Mouse (Mus musculus) forebrain, embryonic 15.5 days (tissue): Measurements from ENCODE around the gene Eva1c. TPM values are rescaled to one million over a fixed set of nuclear protein-coding genes. Genes with fewer than 3 reads are reported as not detected.
A peak's percentile ranks its signal among the peaks of the same experiment; 100 is the strongest.

Source experiments
- ATAC-seq: fragments of 200-750 bp; cut with Nextera tagmentation; replicated peaks from 2 replicates; pipeline ENCODE4 v1.8.0; 2017; ENCODE audit warnings: mild to moderate bottlenecking, moderate TSS enrichment, moderate library complexity
- H3K27ac ChIP-seq: fragments of 300-500 bp; sonication (generic); replicated peaks from 2 replicates; pipeline ENCODE4 v1.5.1; 2015; ENCODE audit warnings: mild to moderate bottlenecking, inconsistent platforms
- H3K27me3 ChIP-seq: fragments of 300-500 bp; sonication (generic); 2 replicates; pipeline ENCODE4 v1.6.1; 2015; ENCODE audit warnings: inconsistent platforms
- H3K36me3 ChIP-seq: fragments of 300-500 bp; sonication (generic); 2 replicates; pipeline ENCODE4 v1.6.1; 2015; ENCODE audit warnings: mild to moderate bottlenecking, inconsistent platforms
- H3K4me1 ChIP-seq: fragments of 300-500 bp; sonication (generic); 2 replicates; pipeline ENCODE4 v1.6.1; 2015; ENCODE audit warnings: inconsistent platforms
- H3K4me2 ChIP-seq: fragments of 300-500 bp; sonication (generic); replicated peaks from 2 replicates; pipeline ENCODE4 v1.6.1; 2015; ENCODE audit warnings: mild to moderate bottlenecking, inconsistent platforms
- H3K4me3 ChIP-seq: fragments of 300-500 bp; sonication (generic); 2 replicates; pipeline ENCODE4 v1.5.1; 2015; ENCODE audit warnings: mild to moderate bottlenecking, inconsistent platforms
- H3K9ac ChIP-seq: fragments of 300-500 bp; sonication (generic); replicated peaks from 2 replicates; pipeline ENCODE4 v1.6.1; 2015; ENCODE audit warnings: mild to moderate bottlenecking, inconsistent platforms
- H3K9me3 ChIP-seq: fragments of 300-500 bp; sonication (generic); 2 replicates; pipeline ENCODE4 v1.6.1; 2016; ENCODE audit warnings: inconsistent platforms
- WGBS: fragments of 180-500 bp; shearing (Covaris S2); methylation state at CpG from one replicate; pipeline ENCODE4 v1.1.7; 2015; ENCODE audit warnings: mixed read lengths; 5-methylcytosine and 5-hydroxymethylcytosine counted together
- polyA plus RNA-seq: library from polyadenylated mRNA; unstranded; fragments of >200 nt; fragmentation: Nextera tagmentation; extraction: Ambion mirVana; gene quantifications from 2 replicates; pipeline ENCODE4 v1.2.1, GENCODE M21; 2015

The Eva1c gene
- polyA plus RNA-seq, 1 experiment from 2014 or later, result 6.5 TPM

DNA sequence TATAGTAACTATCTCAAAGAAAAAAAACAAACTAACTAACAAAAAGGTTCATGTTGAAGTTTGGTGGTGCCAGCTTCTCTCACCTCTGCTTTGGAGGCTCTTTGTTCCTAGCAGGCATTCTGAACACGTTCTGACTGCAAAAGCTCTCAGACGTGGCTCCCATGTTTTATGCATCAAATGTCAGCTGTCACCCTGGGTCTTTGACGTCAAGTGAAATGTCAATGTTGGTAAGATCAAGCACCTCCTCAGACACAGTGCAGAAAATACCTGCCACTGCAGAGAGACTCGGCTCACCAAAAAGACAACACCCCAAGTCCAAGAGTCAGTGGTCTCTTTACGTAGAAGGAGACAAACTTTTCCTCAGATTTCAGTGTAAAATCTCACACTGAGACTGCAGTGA is 48.0 kb downstream of the Eva1c start:
- no peak overlapping the region for H3K4me3 ChIP-seq

GRCm38 (mm10) chr16:90878135-90878860 is 51.8 kb downstream of the Eva1c start:
- no peak overlapping the region for H3K4me2 ChIP-seq
- no peak for ATAC-seq
- no peak overlapping the region for H3K9ac ChIP-seq
- no peaks in the 10 kb centered on the region for H3K27me3 ChIP-seq
- no peaks in the 10 kb centered on the region for H3K9me3 ChIP-seq
- no peaks in the 10 kb centered on the region for H3K36me3 ChIP-seq
- peaks cover 12% of the 10 kb centered on the region for H3K4me1 ChIP-seq
- no peak overlapping the region for H3K4me3 ChIP-seq
- WGBS, result 91% methylated on average over 3 of the region's 3 CpGs
- H3K27ac ChIP-seq, result no peak overlapping the region

More for the DNA sequence above, 48.0 kb downstream of the Eva1c start:
- Histone ChIP-seq H3K4me2 (no peak overlapping the region), H3K27me3 (no peaks in the 10 kb centered on the region), H3K27ac (no peak overlapping the region), H3K9me3 (no peaks in the 10 kb centered on the region), H3K9ac (no peak overlapping the region), H3K4me1 (no peaks in the 10 kb centered on the region), H3K36me3 (no peaks in the 10 kb centered on the region)
- 63% methylated on average over 5 of the region's 5 CpGs for WGBS
- no peak for ATAC-seq

DNA sequence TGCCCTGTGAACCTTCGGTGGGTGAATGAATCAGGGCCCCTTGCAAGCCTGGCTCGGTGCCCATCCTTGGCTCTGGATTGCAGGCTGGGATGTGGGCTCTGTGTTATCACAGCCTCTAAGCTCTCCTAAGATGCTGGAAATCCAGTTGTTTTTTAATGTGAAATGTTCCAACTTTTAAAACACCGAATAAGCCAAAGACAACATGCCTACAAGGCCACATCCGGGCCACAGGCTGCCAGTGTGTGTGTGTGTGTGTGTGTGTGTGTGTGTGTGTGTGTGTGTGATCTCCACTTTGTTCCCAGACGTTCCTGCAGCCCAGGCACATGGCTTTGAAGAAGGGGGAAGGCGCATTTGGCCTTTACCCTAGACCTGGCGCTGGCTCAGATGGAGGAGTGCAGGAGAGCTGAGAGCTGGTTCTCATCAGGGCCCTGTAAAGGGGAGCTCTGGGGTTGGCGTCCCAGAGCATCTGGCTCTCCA is 56.0 kb downstream of the Eva1c start:
- Histone ChIP-seq H3K27ac (no peak overlapping the region), H3K36me3 (no peaks in the 10 kb centered on the region), H3K4me3 (no peak overlapping the region), H3K4me2 (no peak overlapping the region), H3K27me3 (no peaks in the 10 kb centered on the region), H3K9ac (no peak overlapping the region), H3K4me1 (peaks cover 25% of the 10 kb centered on the region), H3K9me3 (no peaks in the 10 kb centered on the region)
- 54% methylated on average over 8 of the region's 8 CpGs for WGBS
- peak; percentile 53; the same call in 1 of the 2 replicates for ATAC-seq

- Histone ChIP-seq H3K9ac (no peak overlapping the region), H3K9me3 (no peaks in the 10 kb centered on the region), H3K27ac (no peak overlapping the region), H3K4me1 (peaks cover 25% of the 10 kb centered on the region), H3K4me3 (no peak overlapping the region), H3K4me2 (no peak overlapping the region), H3K36me3 (no peaks in the 10 kb centered on the region), H3K27me3 (no peaks in the 10 kb centered on the region)
- no peak for ATAC-seq
- 69% methylated on average over 2 of the region's 2 CpGs for WGBS
Observed at GRCm38 (mm10) chr16:90885351-90885750, 58.8 kb downstream of the Eva1c start.

GRCm38 (mm10) chr16:90885781-90886565 is 59.5 kb downstream of the Eva1c start:
- Histone ChIP-seq H3K36me3 (no peaks in the 10 kb centered on the region), H3K27ac (no peak overlapping the region), H3K27me3 (no peaks in the 10 kb centered on the region), H3K4me2 (no peak overlapping the region), H3K4me3 (no peak overlapping the region), H3K4me1 (peaks cover 25% of the 10 kb centered on the region), H3K9me3 (no peaks in the 10 kb centered on the region), H3K9ac (no peak overlapping the region)
- WGBS, result 56% methylated on average over 9 of the region's 9 CpGs
- 0 out of 2 replicates have a peak, but pooled peaks have one; percentile 26 for ATAC-seq

DNA sequence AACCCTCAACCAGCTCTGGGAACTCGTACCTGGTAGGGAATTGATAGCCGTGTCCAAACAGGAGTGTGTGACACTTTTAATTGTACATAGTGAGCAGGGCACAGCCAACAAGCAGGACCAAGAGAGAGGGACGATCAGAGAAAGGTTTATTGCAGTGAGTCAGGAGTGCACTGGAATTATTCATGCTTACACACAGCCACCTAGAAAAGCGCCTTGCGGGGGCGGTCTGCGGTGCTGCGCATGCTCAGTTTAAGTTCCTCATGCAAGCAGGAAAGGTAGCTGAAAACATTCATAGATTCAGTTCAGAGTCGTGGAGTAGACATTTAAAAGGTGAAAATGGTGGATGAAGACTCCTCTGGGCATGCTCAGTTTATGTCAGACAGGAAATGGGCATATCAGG is 64.2 kb downstream of the Eva1c start:
- Histone ChIP-seq H3K4me1 (peaks cover 3% of the 10 kb centered on the region), H3K27me3 (no peaks in the 10 kb centered on the region), H3K9ac (no peak overlapping the region), H3K27ac (no peak overlapping the region), H3K9me3 (no peaks in the 10 kb centered on the region), H3K36me3 (no peaks in the 10 kb centered on the region), H3K4me3 (no peak overlapping the region), H3K4me2 (no peak overlapping the region)
- ATAC-seq, result no peak
- 91% methylated on average over 9 of the region's 9 CpGs for WGBS

- Histone ChIP-seq H3K27ac (no peak overlapping the region), H3K9me3 (no peaks in the 10 kb centered on the region), H3K36me3 (no peaks in the 10 kb centered on the region), H3K4me1 (no peaks in the 10 kb centered on the region), H3K27me3 (no peaks in the 10 kb centered on the region), H3K4me2 (no peak overlapping the region), H3K4me3 (no peak overlapping the region), H3K9ac (no peak overlapping the region)
- ATAC-seq, result no peak
- WGBS, result 66% methylated on average over 14 of the region's 14 CpGs
Observed at GRCm38 (mm10) chr16:90891601-90892000, 65.1 kb downstream of the Eva1c start.

- Histone ChIP-seq H3K9ac (no peak overlapping the region), H3K27ac (no peak overlapping the region), H3K4me2 (no peak overlapping the region), H3K9me3 (no peaks in the 10 kb centered on the region), H3K36me3 (no peaks in the 10 kb centered on the region), H3K4me1 (no peaks in the 10 kb centered on the region), H3K27me3 (no peaks in the 10 kb centered on the region), H3K4me3 (no peak overlapping the region)
- no peak for ATAC-seq
- WGBS, result 82% methylated on average over 8 of the region's 8 CpGs
Observed at GRCm38 (mm10) chr16:90892081-90892480, 65.6 kb downstream of the Eva1c start.

GRCm38 (mm10) chr16:90893019-90893418 is 66.5 kb downstream of the Eva1c start:
- H3K27me3 ChIP-seq, result no peaks in the 10 kb centered on the region
- no peaks in the 10 kb centered on the region for H3K36me3 ChIP-seq
- no peak overlapping the region for H3K9ac ChIP-seq
- no peak overlapping the region for H3K4me2 ChIP-seq
- WGBS, result 66% methylated on average over 7 of the region's 7 CpGs
- no peaks in the 10 kb centered on the region for H3K9me3 ChIP-seq
- no peak for ATAC-seq
- H3K4me1 ChIP-seq, result no peaks in the 10 kb centered on the region
- H3K4me3 ChIP-seq, result no peak overlapping the region
- H3K27ac ChIP-seq, result no peak overlapping the region

DNA sequence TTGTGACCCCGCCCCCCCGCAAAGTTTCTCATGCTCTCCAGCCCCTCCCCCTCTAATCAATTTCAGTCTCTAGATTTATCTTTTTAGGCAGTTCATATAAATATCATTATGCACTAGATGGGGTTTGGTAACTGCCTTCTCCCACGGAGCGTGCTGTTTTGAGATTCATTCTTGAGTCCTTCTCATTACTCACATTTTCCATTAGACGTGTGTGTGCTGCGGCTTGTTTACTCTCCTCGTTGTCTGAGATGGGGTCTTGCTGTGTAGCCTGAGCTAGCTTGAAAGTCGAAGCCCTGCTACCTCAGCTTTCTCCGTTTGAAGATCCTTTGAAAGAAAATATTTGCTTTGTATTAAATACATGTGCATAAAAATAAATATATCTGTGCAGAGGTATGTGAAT is 67.3 kb downstream of the Eva1c start:
- H3K9me3 ChIP-seq, result no peaks in the 10 kb centered on the region
- no peaks in the 10 kb centered on the region for H3K36me3 ChIP-seq
- H3K4me3 ChIP-seq, result no peak overlapping the region
- ATAC-seq, result no peak
- no peak overlapping the region for H3K27ac ChIP-seq
- H3K27me3 ChIP-seq, result no peaks in the 10 kb centered on the region
- no peak overlapping the region for H3K4me2 ChIP-seq
- WGBS, result 67% methylated on average over 9 of the region's 9 CpGs
- no peak overlapping the region for H3K9ac ChIP-seq
- H3K4me1 ChIP-seq, result no peaks in the 10 kb centered on the region

DNA sequence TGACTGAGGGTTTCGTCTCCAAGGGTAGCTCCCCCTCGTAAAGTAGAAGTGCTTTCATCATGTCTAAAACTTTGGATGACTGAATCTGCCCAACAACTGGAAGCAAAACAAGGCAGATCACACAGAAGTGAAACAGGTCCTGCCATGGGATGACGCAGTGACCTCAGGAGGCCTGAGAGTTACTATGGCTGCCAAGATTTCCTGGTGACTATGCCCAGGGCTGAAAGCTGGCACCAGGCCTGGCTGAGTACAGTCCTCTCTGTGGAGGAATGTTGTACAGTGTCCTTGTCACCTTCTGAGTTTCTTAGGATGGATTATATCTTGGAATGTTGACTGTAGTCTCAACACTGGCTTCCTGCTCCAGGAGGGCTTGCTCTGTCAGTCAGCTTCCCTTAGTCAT is 71.1 kb downstream of the Eva1c start:
- Histone ChIP-seq H3K36me3 (no peaks in the 10 kb centered on the region), H3K9ac (no peak overlapping the region), H3K4me2 (no peak overlapping the region), H3K4me3 (no peak overlapping the region), H3K9me3 (no peaks in the 10 kb centered on the region), H3K27ac (no peak overlapping the region), H3K27me3 (no peaks in the 10 kb centered on the region), H3K4me1 (no peaks in the 10 kb centered on the region)
- 91% methylated on average over 3 of the region's 3 CpGs for WGBS
- ATAC-seq, result no peak

GRCm38 (mm10) chr16:90899498-90899897 is 73.0 kb downstream of the Eva1c start:
- ATAC-seq, result no peak
- Histone ChIP-seq H3K36me3 (no peaks in the 10 kb centered on the region), H3K27ac (no peak overlapping the region), H3K4me1 (no peaks in the 10 kb centered on the region), H3K4me2 (no peak overlapping the region), H3K4me3 (no peak overlapping the region), H3K27me3 (no peaks in the 10 kb centered on the region), H3K9me3 (no peaks in the 10 kb centered on the region), H3K9ac (no peak overlapping the region)
- 55% methylated on average over 12 of the region's 12 CpGs for WGBS
